Mouse (Mus musculus) liver, embryonic 18 days (tissue): Measurements from ENCODE around the gene Tmem160. TPM values are rescaled to one million over a fixed set of nuclear protein-coding genes. Genes with fewer than 3 reads are reported as not detected.

Experiments used
- polyA plus RNA-seq: library from polyadenylated mRNA; depleted of rRNA; stranded (reverse); fragments of >200 nt; gene quantifications from 2 replicates; pipeline ENCODE4 v1.2.3, GENCODE M21; 2012; rRNA removed

Gene Tmem160
- 22.2 TPM in 2 replicates for polyA plus RNA-seq

DNA sequence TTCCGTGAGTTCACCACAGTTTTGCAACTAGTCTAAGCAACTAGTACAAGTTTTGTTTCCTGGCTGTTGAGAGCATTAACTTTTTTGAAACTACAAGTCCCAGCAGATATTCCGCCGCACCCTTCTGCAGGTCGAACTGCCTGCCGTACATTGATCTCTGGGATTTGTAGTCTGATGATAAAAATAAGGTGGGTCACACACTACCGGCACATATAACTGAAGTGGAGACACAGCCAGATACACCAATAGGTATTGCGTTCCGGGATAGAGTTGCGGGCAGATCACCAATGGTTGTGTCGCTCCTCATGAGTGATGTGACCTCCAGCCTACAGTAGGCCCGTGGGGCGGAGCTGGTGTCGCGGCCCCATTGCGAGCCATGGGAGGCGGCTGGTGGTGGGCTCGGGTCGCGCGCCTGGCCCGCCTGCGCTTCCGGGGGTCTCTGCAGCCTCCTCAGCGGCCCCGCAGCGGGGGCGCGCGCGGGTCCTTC lies at the start of gene Tmem160:
Gene Tmem160 (plus strand): TSS at position 193 of the 487 bp plus-strand sequence.

DNA sequence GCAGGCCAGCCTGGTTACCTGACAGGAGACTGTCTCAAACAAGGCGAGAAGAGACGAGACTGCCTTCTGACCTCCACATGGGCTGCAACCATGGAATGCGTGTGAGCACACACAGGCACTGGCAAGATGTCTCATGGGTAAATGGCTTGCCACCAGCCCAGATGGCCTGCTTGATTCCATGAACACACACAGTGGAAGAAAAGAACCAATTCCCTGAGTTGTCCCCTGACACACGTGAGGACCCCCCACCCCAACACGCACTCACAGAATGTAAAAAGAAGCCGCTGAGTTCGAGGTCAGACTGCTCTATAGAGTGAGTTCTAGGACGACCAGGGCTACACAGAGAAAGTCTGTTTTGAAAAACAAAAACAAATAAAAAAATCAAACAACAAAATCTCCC lies 25.0 kb downstream of the Tmem160 start, which contains the start of gene Npas1:
Gene Npas1 (minus strand): TSS at position 101 of the 400 bp plus-strand sequence.

Other genes with a start within 250 kb of the Tmem160 start
- gene Dhx34, start 230.7 kb upstream of the Tmem160 start, polyA plus RNA-seq, result 4.4 and 4.9 TPM in 2 replicates
- 1.1 and 1.3 TPM in 2 replicates for gene C5ar2, start 208.6 kb upstream of the Tmem160 start, polyA plus RNA-seq
- gene C5ar1, start 193.2 kb upstream of the Tmem160 start, polyA plus RNA-seq, result 7.0 and 8.5 TPM in 2 replicates
- gene Inafm1, start 179.2 kb upstream of the Tmem160 start, polyA plus RNA-seq, result 7.0 and 8.5 TPM in 2 replicates
- gene Ccdc9, start 166.0 kb upstream of the Tmem160 start, polyA plus RNA-seq, result 21.0 and 23.8 TPM in 2 replicates
- 3.8 and 4.3 TPM in 2 replicates for gene Bbc3, start 144.4 kb upstream of the Tmem160 start, polyA plus RNA-seq
- 34.6 and 36.3 TPM in 2 replicates for gene Sae1, start 65.0 kb upstream of the Tmem160 start, polyA plus RNA-seq
- 8.5 and 12.1 TPM in 2 replicates for gene Zc3h4, start 51.9 kb upstream of the Tmem160 start, polyA plus RNA-seq
- gene Npas1, start 24.9 kb downstream of the Tmem160 start, polyA plus RNA-seq, result not detected in 2 replicates
- 4.2 TPM in 2 replicates for gene Arhgap35, start 162.2 kb downstream of the Tmem160 start, polyA plus RNA-seq
- not detected in 2 replicates for gene Ceacam15, start 222.9 kb downstream of the Tmem160 start, polyA plus RNA-seq